Mouse (Mus musculus) myocyte (in vitro differentiated cells): Measurements from ENCODE around the gene Tppp. TPM values are rescaled to one million over a fixed set of nuclear protein-coding genes. Genes with fewer than 3 reads are reported as not detected.
"Not testable (repeated sequence)": the region's sequence is repeated elsewhere in the genome, so short reads cannot be mapped to it uniquely, and the experiment has no call there.

Experiments used
- H3K27me3 ChIP-seq: one replicate; pipeline ENCODE4 v1.6.1; 2011; ENCODE audit not compliant: control insufficient read depth, insufficient read depth, insufficient read length
- H3K36me3 ChIP-seq: one replicate; pipeline ENCODE4 v1.6.1; 2011; ENCODE audit not compliant: control insufficient read depth, insufficient read depth
- H3K4me2 ChIP-seq: one replicate; pipeline ENCODE4 v1.6.1; 2011; ENCODE audit warnings: low read depth, control low read depth
- H3K4me3 ChIP-seq: one replicate; pipeline ENCODE4 v1.5.1; 2011; ENCODE audit warnings: mild to moderate bottlenecking, control low read depth, moderate library complexity
- H3K79me2 ChIP-seq: one replicate; pipeline ENCODE4 v1.6.1; 2011; ENCODE audit not compliant: control insufficient read depth, insufficient read depth
- H3ac ChIP-seq: one replicate; pipeline ENCODE4 v1.6.1; 2011; ENCODE audit not compliant: control insufficient read depth, insufficient read length
- CEBPB ChIP-seq: IDR thresholded peaks from 2 replicates; pipeline ENCODE4 v1.6.1; 2011; ENCODE audit warnings: mild to moderate bottlenecking, moderate library complexity; ENCODE audit not compliant: poor library complexity, insufficient read depth, severe bottlenecking
- E2F4 ChIP-seq: IDR thresholded peaks from one replicate; pipeline ENCODE4 v1.6.1; 2011; ENCODE audit warnings: mild to moderate bottlenecking, control low read depth, moderate library complexity; ENCODE audit not compliant: insufficient read depth
- MAX ChIP-seq: IDR thresholded peaks from one replicate; pipeline ENCODE4 v1.6.1; 2011; ENCODE audit warnings: low read depth, mild to moderate bottlenecking, control low read depth
- MYOD1 ChIP-seq, 3 experiments: IDR thresholded peaks; one replicate each; pipeline ENCODE4 v1.6.1; 2011; ENCODE audit warnings: control low read depth in 2 of 3, low read depth in 2 of 3, mild to moderate bottlenecking in 2 of 3, moderate library complexity in 1 of 3; ENCODE audit not compliant: insufficient read length in 2 of 3, control insufficient read depth in 1 of 3
- MYOG ChIP-seq, 3 experiments: IDR thresholded peaks; one replicate each; pipeline ENCODE4 v1.6.1; 2011; ENCODE audit warnings: control low read depth in 2 of 3, low read depth in 2 of 3, mild to moderate bottlenecking in 2 of 3; ENCODE audit not compliant: insufficient read length in 2 of 3, control insufficient read depth in 1 of 3, insufficient read depth in 1 of 3
- POLR2A ChIP-seq: IDR thresholded peaks from one replicate; pipeline ENCODE4 v1.6.1; 2011; ENCODE audit warnings: low read depth, mild to moderate bottlenecking, control low read depth, moderate library complexity; ENCODE audit not compliant: insufficient read length
- POLR2AphosphoS2 ChIP-seq: IDR thresholded peaks from one replicate; pipeline ENCODE4 v1.6.1; 2011; ENCODE audit warnings: low read depth, control low read depth; ENCODE audit not compliant: insufficient read length
- REST ChIP-seq: IDR thresholded peaks from one replicate; pipeline ENCODE4 v1.6.1; 2011; ENCODE audit warnings: mild to moderate bottlenecking, control low read depth, moderate library complexity; ENCODE audit not compliant: insufficient read depth, insufficient read length
- SRF ChIP-seq: IDR thresholded peaks from one replicate; pipeline ENCODE4 v1.6.1; 2011; ENCODE audit warnings: low read depth; ENCODE audit not compliant: control insufficient read depth, insufficient read length
- TCF12 ChIP-seq: IDR thresholded peaks from one replicate; pipeline ENCODE4 v1.6.1; 2011; ENCODE audit warnings: mild to moderate bottlenecking, control low read depth; ENCODE audit not compliant: poor library complexity, insufficient read depth, severe bottlenecking
- TCF3 ChIP-seq: IDR thresholded peaks from one replicate; pipeline ENCODE4 v1.6.1; 2011; ENCODE audit warnings: low read depth, control low read depth; ENCODE audit not compliant: insufficient read length
- USF1 ChIP-seq: IDR thresholded peaks from one replicate; pipeline ENCODE4 v1.6.1; 2011; ENCODE audit warnings: low read depth, mild to moderate bottlenecking, control low read depth, moderate library complexity
- polyA plus RNA-seq: library from polyadenylated mRNA; unstranded; fragments of >200 nt; fragmentation: generic; extraction: Trizol; gene quantifications from one replicate; pipeline ENCODE4 v1.2.1, GENCODE M21; 2012; ENCODE audit warnings: missing spikeins

Gene Tppp
- polyA plus RNA-seq, 1 experiment, result not detected

DNA sequence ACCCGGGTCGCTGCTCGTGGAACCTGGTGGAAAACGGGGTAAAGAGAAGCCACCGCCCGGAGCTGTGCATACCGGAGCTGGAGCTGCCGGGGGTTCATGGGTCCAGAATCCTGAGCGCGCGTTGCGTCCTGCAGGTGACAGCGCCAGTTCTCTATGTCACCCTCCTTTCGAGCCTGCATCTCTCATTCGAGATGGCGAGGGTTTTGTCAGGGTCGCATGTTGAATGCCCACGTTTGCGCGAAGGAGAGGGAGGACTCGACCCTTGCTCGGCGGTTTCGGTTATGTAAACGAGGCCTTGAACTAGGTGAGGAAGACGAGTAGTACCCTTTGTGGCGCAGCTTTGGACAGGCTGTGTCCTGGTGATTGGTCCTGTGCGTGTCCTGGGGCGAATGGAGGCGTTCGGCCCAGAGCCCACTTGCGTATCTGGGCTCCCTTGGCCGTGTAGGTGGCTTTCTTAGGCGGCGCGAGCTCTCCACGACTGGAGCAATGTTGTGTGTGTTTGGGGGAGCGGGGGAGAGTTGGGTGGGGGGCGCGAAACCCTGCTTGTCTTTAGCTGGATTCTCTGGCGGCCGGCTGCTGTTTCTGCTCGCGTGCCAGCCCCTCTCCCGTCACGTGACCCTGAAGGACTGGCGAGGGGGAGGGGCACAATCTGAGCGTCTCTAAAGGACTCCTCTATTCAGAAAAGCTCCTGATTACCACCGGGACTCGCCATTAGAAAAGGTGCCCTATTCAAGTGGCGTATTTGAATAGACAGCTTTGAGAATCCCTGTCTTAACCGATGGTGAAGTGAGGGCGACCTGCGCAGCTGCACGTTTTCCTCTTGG lies 796 bp downstream of the Tppp start:
- Histone ChIP-seq H3K4me3 (no peak overlapping the region), H3ac (no peak overlapping the region), H3K36me3 (no peaks in the 10 kb centered on the region), H3K79me2 (no peaks in the 10 kb centered on the region), H3K27me3 (peaks cover 13% of the 10 kb centered on the region), H3K4me2 (peak overlapping the region; percentile 69)
- peak; percentile 46 for TF ChIP-seq USF1
- no peak for TF ChIP-seq POLR2AphosphoS2

DNA sequence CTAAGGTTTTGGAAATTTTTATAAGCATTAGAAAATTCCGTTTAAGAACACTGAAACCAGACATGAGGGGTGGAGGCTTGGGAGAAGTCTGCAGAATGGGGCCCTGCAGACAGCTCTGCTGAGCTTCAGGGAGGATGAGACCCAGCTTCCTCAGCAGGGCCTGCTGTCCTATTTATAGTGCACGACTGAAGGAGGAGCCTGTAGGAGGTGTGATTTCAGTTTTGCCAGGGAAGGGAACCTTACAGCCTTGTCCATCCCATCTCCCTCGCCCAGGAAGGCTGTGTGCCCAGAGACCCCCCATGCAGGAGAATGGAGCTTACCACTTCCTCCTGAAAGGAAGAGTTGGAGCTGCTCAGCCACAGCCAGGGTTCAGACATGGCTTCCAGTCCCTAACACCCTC lies 1.5 kb downstream of the Tppp start:
- peaks cover 13% of the 10 kb centered on the region for H3K27me3 ChIP-seq
- H3K4me2 ChIP-seq, result peak overlapping the region; percentile 44
- H3ac ChIP-seq, result no peak overlapping the region
- TF ChIP-seq POLR2A, result no peak
- TF ChIP-seq MYOD1 (IDR thresholded peaks at IDR 0.05; ENCODE audit: control insufficient read depth in 1 of 3, insufficient read length in 2 of 3, low read depth in 2 of 3), result no peak
- no peak for TF ChIP-seq MYOG (IDR thresholded peaks at IDR 0.05; ENCODE audit: control insufficient read depth in 1 of 3, insufficient read depth in 1 of 3, insufficient read length in 2 of 3, low read depth in 2 of 3)
- no peak for TF ChIP-seq E2F4
- TF ChIP-seq TCF3, result no peak
- TF ChIP-seq REST, result no peak
- no peak for TF ChIP-seq USF1
- TF ChIP-seq CEBPB, result no peak
- H3K36me3 ChIP-seq, result no peaks in the 10 kb centered on the region
- H3K4me3 ChIP-seq, result no peak overlapping the region
- H3K79me2 ChIP-seq, result no peaks in the 10 kb centered on the region

DNA sequence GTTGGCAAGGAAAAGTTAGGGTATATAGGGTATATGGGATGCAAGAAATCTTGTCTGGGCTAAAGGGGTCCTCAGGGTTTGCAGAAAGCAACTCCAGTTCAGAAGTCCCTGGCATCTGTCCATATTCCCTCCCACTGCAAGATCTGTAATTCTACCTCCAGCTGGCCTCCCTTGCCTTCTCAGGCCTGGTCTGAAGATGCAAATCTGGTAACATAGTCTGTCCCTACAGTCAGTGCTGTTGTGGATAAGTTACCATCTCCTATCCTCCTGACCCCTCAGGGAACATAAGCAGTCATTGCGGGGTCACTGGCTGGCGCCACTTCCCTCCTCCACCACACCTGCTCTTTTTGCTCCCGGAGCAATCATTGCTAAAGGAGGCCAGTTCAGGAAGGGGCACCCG lies 6.7 kb downstream of the Tppp start:
- no peak overlapping the region for H3ac ChIP-seq
- peaks cover 28% of the 10 kb centered on the region for H3K27me3 ChIP-seq
- no peaks in the 10 kb centered on the region for H3K79me2 ChIP-seq
- no peak overlapping the region for H3K4me3 ChIP-seq
- H3K4me2 ChIP-seq, result no peak overlapping the region
- H3K36me3 ChIP-seq, result no peaks in the 10 kb centered on the region
- TF ChIP-seq MAX (no peak), POLR2AphosphoS2 (no peak), E2F4 (no peak), REST (no peak), TCF3 (no peak), TCF12 (no peak), SRF (no peak), POLR2A (no peak), MYOD1 (IDR thresholded peaks at IDR 0.05; ENCODE audit: control insufficient read depth in 1 of 3, insufficient read length in 2 of 3, low read depth in 2 of 3) (no peak), CEBPB (no peak)

DNA sequence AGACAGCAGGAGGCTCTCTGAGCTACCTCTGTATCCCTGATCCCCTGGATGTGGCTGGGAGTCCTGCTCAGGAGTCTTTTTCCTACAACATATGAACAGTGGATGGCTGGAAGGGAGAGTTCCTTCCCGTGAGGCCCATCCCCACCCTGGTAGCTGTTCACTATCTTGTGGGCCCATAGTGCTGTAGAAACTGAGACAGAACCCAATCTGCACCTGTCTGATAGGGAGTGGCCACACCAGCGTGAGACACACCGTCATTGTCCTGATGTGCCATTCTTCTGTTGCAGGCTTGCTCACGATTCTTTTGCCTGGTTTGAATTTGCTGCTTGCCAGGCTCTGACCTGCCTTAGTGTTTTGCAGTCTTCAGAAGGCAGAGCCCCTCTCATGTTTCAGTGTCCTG lies 8.2 kb downstream of the Tppp start:
- Histone ChIP-seq H3ac (no peak overlapping the region), H3K36me3 (no peaks in the 10 kb centered on the region), H3K79me2 (no peaks in the 10 kb centered on the region), H3K4me2 (no peak overlapping the region), H3K27me3 (peaks cover 27% of the 10 kb centered on the region), H3K4me3 (no peak overlapping the region)
- TF ChIP-seq REST (no peak), TCF3 (no peak), SRF (no peak), MAX (no peak), MYOG (IDR thresholded peaks at IDR 0.05; ENCODE audit: control insufficient read depth in 1 of 3, insufficient read depth in 1 of 3, insufficient read length in 2 of 3, low read depth in 2 of 3) (no peak), CEBPB (no peak), E2F4 (no peak), TCF12 (no peak), USF1 (no peak), POLR2AphosphoS2 (no peak)

DNA sequence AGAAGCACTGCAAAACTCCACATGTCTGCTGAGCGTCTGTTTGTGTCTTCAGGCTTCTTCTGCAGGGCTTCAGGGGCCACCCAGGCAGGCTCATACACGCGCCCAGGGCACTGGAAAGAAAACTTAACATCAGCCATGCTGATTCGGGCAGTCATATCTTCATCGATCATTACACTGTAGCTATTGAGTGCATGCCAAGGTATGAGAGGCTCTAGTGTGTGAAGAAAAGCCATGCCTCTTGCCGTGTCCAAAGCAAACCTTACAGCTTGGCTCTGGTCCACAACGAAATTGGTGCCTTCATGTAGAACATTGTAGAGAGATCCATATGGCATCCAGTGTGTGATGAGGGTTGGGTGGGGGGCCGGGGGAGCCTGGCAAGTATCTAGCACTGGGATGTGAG lies 9.8 kb downstream of the Tppp start:
- not testable (repeated sequence) for H3K36me3 ChIP-seq, H3K4me2 ChIP-seq, H3K79me2 ChIP-seq, H3K4me3 ChIP-seq, H3ac ChIP-seq
- peaks cover 34% of the 10 kb centered on the region for H3K27me3 ChIP-seq
